Mouse (Mus musculus) C2C12 (cell line): ENCODE data around the gene Rundc3a. TPM values are rescaled to one million over a fixed set of nuclear protein-coding genes. Genes with fewer than 3 reads are reported as not detected.

Experiments used
- H3K27me3 ChIP-seq: one replicate; pipeline ENCODE4 v1.6.1; 2011; ENCODE audit not compliant: control insufficient read depth, insufficient read depth, insufficient read length
- H3K36me3 ChIP-seq: one replicate; pipeline ENCODE4 v1.6.1; 2011; ENCODE audit not compliant: control insufficient read depth, insufficient read depth
- H3K4me3 ChIP-seq: one replicate; pipeline ENCODE4 v1.5.1; 2011; ENCODE audit warnings: mild to moderate bottlenecking, control low read depth; ENCODE audit not compliant: poor library complexity, insufficient read depth, severe bottlenecking
- H3K79me2 ChIP-seq: one replicate; pipeline ENCODE4 v1.6.1; 2011; ENCODE audit not compliant: control insufficient read depth, insufficient read depth
- H3K79me3 ChIP-seq: one replicate; pipeline ENCODE4 v1.6.1; 2011; ENCODE audit warnings: low read depth, control low read depth
- H3ac ChIP-seq: one replicate; pipeline ENCODE3; 2011; ENCODE audit warnings: low read depth; ENCODE audit not compliant: control insufficient read depth, insufficient read length
- CEBPB ChIP-seq: IDR thresholded peaks from one replicate; pipeline ENCODE4 v1.6.1; 2011; ENCODE audit warnings: low read depth, mild to moderate bottlenecking, control low read depth, moderate library complexity
- CTCF ChIP-seq: IDR thresholded peaks from one replicate; pipeline ENCODE4 v1.5.1; 2011; ENCODE audit not compliant: control insufficient read depth, insufficient read depth, insufficient read length
- FOSL1 ChIP-seq: IDR thresholded peaks from one replicate; pipeline ENCODE4 v1.8.0; 2011; ENCODE audit warnings: mild to moderate bottlenecking, low read length; ENCODE audit not compliant: poor library complexity, insufficient read depth, severe bottlenecking
- MAX ChIP-seq: IDR thresholded peaks from one replicate; pipeline ENCODE4 v1.6.1; 2011; ENCODE audit warnings: mild to moderate bottlenecking, control low read depth
- MYOD1 ChIP-seq: IDR thresholded peaks from one replicate; pipeline ENCODE4 v1.6.1; 2011; ENCODE audit warnings: low read depth; ENCODE audit not compliant: control insufficient read depth, insufficient read length
- MYOG ChIP-seq: IDR thresholded peaks from one replicate; pipeline ENCODE4 v1.6.1; 2011; ENCODE audit not compliant: control insufficient read depth, insufficient read length; ENCODE audit errors: extremely low read depth
- USF1 ChIP-seq: IDR thresholded peaks from one replicate; pipeline ENCODE4 v1.6.1; 2011; ENCODE audit warnings: low read depth, mild to moderate bottlenecking, control low read depth, moderate library complexity
- long read RNA-seq, 2 experiments: library from polyadenylated mRNA; unstranded; transcript quantifications; one replicate each; pipeline ENCODE4 v2.0.0; 2019 to 2020
- polyA plus RNA-seq: library from polyadenylated mRNA; unstranded; fragments of >200 nt; fragmentation: generic; extraction: Trizol; gene quantifications from one replicate; pipeline ENCODE4 v1.2.1, GENCODE M21; 2012; ENCODE audit warnings: missing spikeins

The Rundc3a gene
- polyA plus RNA-seq, result 2.2 TPM
- long read RNA-seq, experiment 1, result 0 reads
- long read RNA-seq, experiment 2, result 0 reads

- Histone ChIP-seq H3ac (no peak within 1 kb of the TSS), H3K36me3 (no peaks in the 10 kb centered on the region)
- no peak for TF ChIP-seq MYOG
- no peak for TF ChIP-seq MAX
- TF ChIP-seq USF1, result no peak
- TF ChIP-seq CEBPB, result no peak
- no peak for TF ChIP-seq MYOD1
- no peak for TF ChIP-seq CTCF
- no peak for TF ChIP-seq FOSL1
Observed at GRCm38 (mm10) chr11:102393238-102393634, at the start of gene Rundc3a. Gene Rundc3a, plus strand, starts transcription at chr11:102393403.

GRCm38 (mm10) chr11:102344458-102344857 lies 48.7 kb upstream of the Rundc3a start:
- peaks cover 48% of the 10 kb centered on the region for H3K27me3 ChIP-seq
- no peak for TF ChIP-seq CEBPB
- TF ChIP-seq MAX, result no peak
- no peak for TF ChIP-seq MYOD1
- no peak for TF ChIP-seq FOSL1
- TF ChIP-seq USF1, result no peak
- no peak for TF ChIP-seq CTCF
- no peak for TF ChIP-seq MYOG
- no peaks in the 10 kb centered on the region for H3K79me3 ChIP-seq
- H3K79me2 ChIP-seq, result no peaks in the 10 kb centered on the region
- no peak overlapping the region for H3K4me3 ChIP-seq
- H3ac ChIP-seq, result no peak overlapping the region
- H3K36me3 ChIP-seq, result no peaks in the 10 kb centered on the region

More at GRCm38 (mm10) chr11:102393238-102393634, at the start of gene Rundc3a:
- Histone ChIP-seq H3K4me3 (no peak within 1 kb of the TSS), H3K79me3 (no peaks in the 10 kb centered on the region), H3K27me3 (peaks cover 4% of the 10 kb centered on the region), H3K79me2 (no peaks in the 10 kb centered on the region)

- no peaks in the 10 kb centered on the region for H3K79me2 ChIP-seq
- no peak overlapping the region for H3K4me3 ChIP-seq
- TF ChIP-seq MYOG (no peak), FOSL1 (no peak), USF1 (no peak), MAX (no peak), CEBPB (no peak), MYOD1 (no peak), CTCF (no peak)
- H3K79me3 ChIP-seq, result no peaks in the 10 kb centered on the region
- no peaks in the 10 kb centered on the region for H3K36me3 ChIP-seq
- H3ac ChIP-seq, result no peak overlapping the region
- H3K27me3 ChIP-seq, result peaks cover 70% of the 10 kb centered on the region
Observed at GRCm38 (mm10) chr11:102346926-102347325, 46.3 kb upstream of the Rundc3a start.

DNA sequence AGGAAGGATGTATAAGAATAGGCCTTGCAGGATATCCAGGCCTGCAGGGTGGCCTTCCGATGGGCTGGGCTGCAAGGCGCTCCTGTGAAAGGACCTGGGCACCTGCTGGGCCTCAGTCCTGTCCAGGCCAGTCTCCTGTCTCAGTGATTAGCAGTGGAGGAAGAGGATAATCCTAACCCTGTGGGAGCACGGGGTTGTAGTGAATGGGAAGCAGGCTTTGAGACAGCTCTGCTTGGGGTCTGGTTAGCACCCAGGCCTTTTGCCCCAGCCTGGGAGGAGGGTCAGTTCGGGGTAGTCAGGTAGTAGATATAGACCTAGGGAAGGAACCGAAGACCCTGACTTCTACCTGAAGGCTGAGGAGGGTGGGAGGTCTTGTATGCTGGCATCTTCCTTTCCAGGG lies 45.5 kb upstream of the Rundc3a start:
- no peak for TF ChIP-seq USF1
- TF ChIP-seq MYOD1, result no peak
- no peak for TF ChIP-seq FOSL1
- no peak for TF ChIP-seq MYOG
- TF ChIP-seq CTCF, result no peak
- no peak for TF ChIP-seq MAX
- no peak for TF ChIP-seq CEBPB
- Histone ChIP-seq H3K79me3 (no peaks in the 10 kb centered on the region), H3ac (no peak overlapping the region), H3K79me2 (no peaks in the 10 kb centered on the region), H3K36me3 (no peaks in the 10 kb centered on the region), H3K4me3 (no peak overlapping the region), H3K27me3 (peaks cover 73% of the 10 kb centered on the region)

DNA sequence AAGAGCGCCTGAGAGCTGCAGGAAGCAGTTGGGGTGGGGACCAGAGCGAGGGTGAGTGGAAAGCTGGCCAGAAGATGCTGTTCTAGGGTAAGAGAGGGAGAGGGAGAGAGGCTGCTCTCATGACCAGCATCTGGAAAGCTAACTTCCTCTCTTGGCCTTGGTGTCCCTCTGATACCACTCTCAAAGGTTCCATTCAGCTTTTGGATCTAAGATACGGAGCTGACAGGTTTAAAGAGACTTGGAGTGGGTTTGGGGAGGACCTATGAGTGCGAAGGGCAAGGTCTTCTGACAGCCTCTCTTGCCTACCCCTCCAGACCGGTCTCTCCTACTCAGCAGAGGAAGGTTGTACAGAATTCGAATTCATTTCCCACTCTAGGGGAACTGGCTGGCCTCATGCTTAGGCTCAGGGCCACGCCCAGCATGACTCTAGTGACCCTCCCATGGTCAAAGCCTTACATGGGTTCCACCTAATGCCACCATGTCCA lies 45.1 kb upstream of the Rundc3a start:
- no peak overlapping the region for H3K4me3 ChIP-seq
- peaks cover 73% of the 10 kb centered on the region for H3K27me3 ChIP-seq
- no peaks in the 10 kb centered on the region for H3K79me2 ChIP-seq
- H3ac ChIP-seq, result no peak overlapping the region
- no peaks in the 10 kb centered on the region for H3K36me3 ChIP-seq
- no peaks in the 10 kb centered on the region for H3K79me3 ChIP-seq
- TF ChIP-seq FOSL1, result no peak
- TF ChIP-seq MYOG, result no peak
- TF ChIP-seq MYOD1, result no peak
- no peak for TF ChIP-seq CEBPB

- no peak overlapping the region for H3ac ChIP-seq
- TF ChIP-seq CEBPB (no peak), USF1 (no peak), CTCF (no peak), MYOD1 (no peak), MAX (no peak), FOSL1 (no peak), MYOG (no peak)
- H3K79me3 ChIP-seq, result no peaks in the 10 kb centered on the region
- H3K79me2 ChIP-seq, result no peaks in the 10 kb centered on the region
- no peaks in the 10 kb centered on the region for H3K36me3 ChIP-seq
- H3K4me3 ChIP-seq, result no peak overlapping the region
- peaks cover 75% of the 10 kb centered on the region for H3K27me3 ChIP-seq
Observed at GRCm38 (mm10) chr11:102348771-102349170, 44.4 kb upstream of the Rundc3a start.
